Mouse (Mus musculus) hematopoietic stem cell, adult 5-6 weeks (primary cell): Measurements from ENCODE around the gene Klf13. TPM values are rescaled to one million over a fixed set of nuclear protein-coding genes. Genes with fewer than 3 reads are reported as not detected.

Source experiments
- ATAC-seq, 2 experiments: fragments of 125-278 bp in 1 of 2; replicated peaks in 1 of 2; 2 replicates each; pipeline ENCODE4 v1.8.0; 2016 to 2017; ENCODE audit warnings: inconsistent platforms in 2 of 2, mild to moderate bottlenecking in 2 of 2, moderate number of reproducible peaks in 2 of 2, low read depth in 1 of 2, moderate TSS enrichment in 1 of 2; ENCODE audit not compliant: low FRiP score in 2 of 2, poor library complexity in 2 of 2, severe bottlenecking in 2 of 2, insufficient read depth in 1 of 2, low TSS enrichment in 1 of 2
- total RNA-seq: library from RNA; stranded (forward); fragments of 172-1452, 232-1000 nt; gene quantifications from 2 replicates; pipeline ENCODE4 v1.2.3, GENCODE M21; 2017

Gene Klf13
- total RNA-seq, 1 experiment from 2014 or later, result 16.7 TPM

DNA sequence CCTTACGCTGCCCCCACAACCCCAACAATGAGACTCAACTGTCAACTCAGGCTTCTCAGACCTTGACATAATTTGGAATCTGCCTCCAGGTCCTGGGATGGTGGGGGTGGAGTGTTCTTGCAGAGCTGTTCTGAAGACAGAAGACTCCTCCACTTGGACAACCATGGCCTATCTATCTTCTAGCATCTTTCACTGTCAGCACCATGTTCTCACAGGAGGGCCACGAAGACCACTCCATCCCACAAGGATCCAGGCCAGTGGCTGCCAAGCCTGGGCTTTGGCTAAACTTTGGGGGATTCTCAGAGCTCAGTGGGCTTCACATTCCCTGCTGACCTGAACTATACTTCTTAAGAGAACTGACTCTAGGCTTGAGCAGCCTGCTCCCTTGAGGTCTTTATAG lies 23.8 kb downstream of the Klf13 start:
- ATAC-seq, result no peak

- ATAC-seq, result no peak
These were observed 24.7 kb downstream of the Klf13 start for GRCm38 (mm10) chr7:63913724-63914692.

DNA sequence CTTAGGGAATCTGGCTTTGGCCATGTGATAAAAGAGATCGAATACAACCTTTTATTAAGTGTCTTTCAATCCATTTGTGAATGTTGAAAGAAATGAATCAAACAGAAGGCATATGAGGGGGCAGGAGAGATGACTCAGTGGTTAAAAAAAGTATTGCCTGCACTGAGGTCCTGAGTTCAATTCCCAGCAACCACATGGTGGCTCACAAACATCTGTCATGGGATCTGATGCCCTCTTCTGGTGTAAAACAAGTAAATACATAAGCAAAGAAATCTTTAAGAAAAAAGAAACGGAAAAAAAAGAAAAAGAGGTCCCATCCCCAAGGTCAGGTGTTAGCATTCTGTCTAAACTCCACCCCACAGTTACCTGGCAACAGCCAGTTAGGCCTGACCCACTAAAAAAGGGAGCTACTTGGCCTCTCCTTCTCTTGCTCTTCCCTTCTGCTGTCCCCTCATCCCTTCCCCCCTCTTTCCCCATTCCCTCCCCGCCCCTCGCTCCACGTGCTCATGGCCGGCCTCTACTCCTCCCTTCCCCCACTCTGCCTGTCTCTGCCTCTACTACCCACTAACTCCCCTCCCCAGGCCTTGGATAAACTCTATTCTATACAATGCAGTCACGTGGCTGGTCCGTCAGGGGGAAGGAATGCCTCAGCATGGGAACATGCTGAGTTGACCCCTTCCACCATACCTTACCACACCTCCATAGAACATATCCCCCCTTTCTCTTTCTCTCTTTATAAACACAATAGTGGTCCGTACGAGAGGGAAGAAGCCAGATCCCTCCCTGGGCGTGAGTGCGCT lies 25.6 kb downstream of the Klf13 start:
- no peak for ATAC-seq

DNA sequence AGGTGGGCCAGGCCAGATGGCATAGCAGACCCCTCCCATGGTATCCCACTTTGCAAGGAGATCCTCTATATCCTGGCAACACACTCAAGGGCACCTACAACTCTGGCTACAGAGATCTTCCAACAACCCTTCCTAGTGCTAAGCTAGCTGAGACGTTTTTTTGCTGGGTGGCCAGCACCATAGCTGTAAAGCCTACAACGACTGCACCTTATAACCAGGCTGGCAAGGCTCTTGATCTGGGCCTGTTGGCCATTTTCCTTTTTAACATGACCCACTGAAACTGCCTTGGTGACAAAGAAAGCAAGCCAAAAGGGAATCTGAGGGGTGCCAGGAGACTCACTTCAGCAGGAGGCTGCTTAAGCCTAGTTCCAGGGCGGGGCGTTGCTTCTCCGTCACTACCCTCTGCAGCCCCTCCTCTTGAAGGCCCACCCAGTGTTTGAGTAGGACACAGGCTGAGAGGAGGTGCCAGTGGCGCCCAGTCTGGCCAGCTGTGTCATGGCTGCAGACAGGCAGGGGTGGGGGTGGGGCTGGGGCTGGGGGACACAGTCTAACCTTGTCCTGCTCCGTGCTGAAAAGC lies 26.4 kb downstream of the Klf13 start:
- ATAC-seq, result peak; percentile 1 to 35; a peak in 3 of 4 replicates

DNA sequence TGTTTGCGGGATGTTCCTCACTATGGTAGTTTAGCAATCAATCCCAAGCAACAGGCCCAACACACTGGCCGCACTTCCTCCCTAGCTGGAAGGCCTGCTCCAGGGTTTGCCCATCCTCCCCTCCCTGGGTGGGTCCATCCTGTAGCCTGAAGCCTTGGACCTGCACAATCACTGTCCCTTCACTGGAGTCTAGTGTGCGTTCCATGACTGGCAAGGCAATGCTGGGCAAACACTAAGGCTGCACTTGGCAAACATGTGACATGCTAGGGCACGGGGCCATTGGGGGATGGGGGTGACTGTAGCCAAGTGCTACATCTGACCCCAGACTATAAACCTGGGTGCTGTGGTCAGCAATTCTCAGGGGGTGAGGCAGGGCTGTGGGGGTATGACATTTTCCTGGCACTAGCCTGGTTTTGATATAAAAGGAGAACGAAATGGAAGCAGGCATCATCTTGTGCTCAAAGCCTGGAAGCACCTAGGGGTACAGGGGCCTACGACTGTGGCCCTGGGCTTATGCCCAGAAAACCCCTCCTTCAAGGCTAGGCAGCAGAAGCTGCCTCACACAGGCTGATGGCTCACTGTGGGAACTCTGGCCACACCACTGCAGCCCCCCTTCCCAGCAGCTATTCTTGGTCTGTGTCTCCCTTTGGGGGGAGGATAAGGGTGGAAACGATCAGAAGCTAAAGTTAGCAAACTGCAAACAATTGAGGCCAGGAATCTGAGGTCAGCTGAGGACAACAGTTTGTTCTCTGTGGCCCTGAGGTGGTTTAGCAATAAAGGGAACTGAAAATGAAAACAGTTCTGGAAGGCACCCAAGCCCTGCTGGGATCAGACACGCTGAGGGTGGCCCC lies 27.1 kb downstream of the Klf13 start:
- ATAC-seq, result peak; percentile 63 to 71

GRCm38 (mm10) chr7:63910912-63911311 lies 27.8 kb downstream of the Klf13 start:
- peak; percentile 63 to 69 for ATAC-seq

GRCm38 (mm10) chr7:63910225-63910624 lies 28.5 kb downstream of the Klf13 start:
- no peak for ATAC-seq

DNA sequence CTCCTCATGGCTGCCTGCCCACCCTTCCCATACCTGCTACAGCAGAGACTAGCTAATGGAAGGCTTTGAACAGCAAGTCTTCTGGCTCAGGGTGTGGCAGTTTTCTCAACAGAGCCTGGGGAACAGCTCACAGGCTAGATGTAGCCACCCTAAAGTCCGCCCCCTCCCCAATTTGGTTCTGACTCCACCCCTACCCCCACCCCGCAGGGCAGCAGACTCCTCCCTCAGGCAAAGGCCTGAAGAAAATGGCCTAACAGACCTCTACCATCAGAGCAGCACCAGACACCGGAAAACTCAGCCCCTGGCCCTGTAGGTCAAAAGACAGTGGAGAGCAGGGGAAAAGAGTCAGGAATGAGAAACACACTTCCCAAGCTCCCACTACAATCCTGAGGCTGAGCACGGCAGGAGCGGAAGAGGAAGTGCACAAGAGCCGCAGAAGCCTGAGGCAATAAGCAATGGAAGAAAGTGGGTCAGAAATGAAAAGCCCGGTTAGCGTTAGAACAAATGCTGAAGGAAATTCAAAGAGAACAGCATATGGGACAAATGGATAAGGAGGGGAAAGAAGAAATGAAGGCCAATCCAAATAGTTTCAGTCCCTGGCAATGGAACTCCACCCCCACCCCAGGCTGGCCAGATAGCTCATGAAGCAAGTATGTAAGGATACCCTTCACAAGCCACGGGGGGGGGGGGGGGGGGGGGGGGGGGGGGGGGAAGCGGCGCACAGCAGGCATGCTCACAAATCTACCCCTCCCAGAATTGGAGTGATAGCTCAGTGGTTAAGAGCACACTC lies 30.0 kb downstream of the Klf13 start:
- ATAC-seq, result no peak

GRCm38 (mm10) chr7:63907778-63908495 lies 30.8 kb downstream of the Klf13 start:
- ATAC-seq, result no peak

- ATAC-seq, result no peak
These were observed 33.1 kb downstream of the Klf13 start for GRCm38 (mm10) chr7:63905642-63906041.

DNA sequence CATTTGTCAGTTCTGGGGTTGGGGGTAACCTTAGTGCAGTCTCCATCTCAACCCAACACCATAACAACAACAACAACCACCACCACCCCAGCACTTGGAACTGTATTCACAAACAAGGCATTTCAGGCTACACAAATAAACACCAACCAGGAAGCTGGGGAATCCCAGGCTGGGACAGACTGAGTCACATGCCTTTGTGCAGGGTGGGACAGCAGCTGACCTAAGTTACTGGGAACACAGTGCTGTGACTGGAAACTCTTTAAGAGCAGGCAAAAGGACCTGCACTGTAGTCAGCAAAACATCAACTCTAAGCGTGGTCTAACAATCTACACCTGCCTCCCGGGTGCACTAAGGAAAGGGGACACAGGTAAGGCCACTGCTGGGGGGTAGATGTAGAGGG lies 33.5 kb downstream of the Klf13 start:
- no peak for ATAC-seq

- no peak for ATAC-seq
These were observed 34.9 kb downstream of the Klf13 start for GRCm38 (mm10) chr7:63903635-63904380.

- no peak for ATAC-seq
These were observed 36.0 kb downstream of the Klf13 start for GRCm38 (mm10) chr7:63902604-63903210.

DNA sequence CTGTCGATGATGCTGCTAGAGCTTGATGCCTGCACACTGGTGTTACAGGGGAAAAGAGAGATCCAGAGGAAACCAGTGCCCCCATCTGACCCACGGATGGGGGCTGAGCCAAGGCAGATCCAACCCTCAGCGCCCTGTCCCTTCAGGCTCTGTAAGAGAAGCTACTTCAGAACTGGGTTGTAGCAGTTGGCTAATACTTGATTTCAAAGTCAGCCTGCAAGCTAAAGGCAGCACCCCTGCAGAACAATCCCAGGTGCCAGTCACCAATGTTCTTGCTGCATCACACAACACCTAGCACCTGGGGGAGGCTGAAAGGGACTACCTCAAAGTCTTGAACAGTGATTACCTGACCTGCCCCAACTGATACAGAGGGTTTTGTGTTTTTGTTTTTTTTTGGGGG lies 36.8 kb downstream of the Klf13 start:
- ATAC-seq, result no peak

DNA sequence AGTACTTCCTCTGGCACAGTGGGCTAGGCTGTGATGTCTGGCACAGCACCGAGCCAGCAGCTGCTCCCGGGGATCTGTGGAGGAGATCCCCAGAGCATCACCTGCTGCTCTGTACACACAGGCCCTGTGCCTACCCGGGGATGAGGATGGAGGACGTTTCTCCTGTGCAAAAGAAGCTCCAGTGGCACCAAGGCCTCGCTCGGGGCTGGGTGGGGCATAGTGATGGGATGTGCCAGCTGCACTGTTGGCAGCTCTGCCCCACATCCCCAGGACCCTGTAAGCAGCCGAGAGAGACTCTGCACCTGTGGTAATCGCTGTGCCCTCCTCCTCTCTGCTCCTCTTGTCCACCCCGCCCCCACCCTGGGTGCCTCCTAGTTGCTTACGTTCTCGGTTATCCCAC lies 37.4 kb downstream of the Klf13 start:
- ATAC-seq, result no peak
